Mouse (Mus musculus): ENCODE data around the gene Ccdc85c. TPM values are rescaled to one million over a fixed set of nuclear protein-coding genes. Genes with fewer than 3 reads are reported as not detected.

The Ccdc85c gene
- polyA plus RNA-seq, 3 experiments from 2014 or later = 0.21 to 0.33 (median 0.28) TPM

DNA sequence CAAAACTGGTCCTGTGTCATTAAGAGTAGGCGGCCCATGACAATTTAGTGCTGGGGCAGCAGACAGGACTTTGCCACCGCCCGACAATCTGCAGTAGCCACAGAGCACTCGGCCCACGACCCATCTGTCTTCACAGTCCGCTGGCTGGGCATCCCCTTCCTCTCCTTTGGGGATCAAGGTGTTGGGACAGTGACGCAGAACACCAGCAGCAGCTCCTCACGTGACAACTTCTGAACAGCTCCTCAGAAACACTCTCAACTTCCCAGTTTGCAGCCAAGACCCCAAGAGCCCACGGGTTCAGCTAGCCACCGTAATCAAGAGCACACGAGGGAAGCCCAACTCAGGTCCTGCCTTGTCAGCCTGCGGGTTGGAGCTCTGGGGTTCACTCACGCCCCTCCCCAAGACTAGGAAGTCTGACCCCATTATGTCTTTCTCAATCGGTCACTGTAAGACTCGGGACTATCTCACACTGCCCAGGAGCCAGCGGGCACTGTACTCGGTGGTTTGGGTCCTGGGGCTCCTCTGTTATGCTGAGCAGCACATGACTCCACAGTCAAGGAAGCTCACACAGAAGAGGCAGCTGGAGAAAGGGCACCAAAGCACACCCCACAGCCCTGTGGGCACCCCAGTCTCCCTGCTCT, 36.7 kb downstream of the Ccdc85c start:
- ATAC-seq = no peak

- ATAC-seq = no peak
Measured at GRCm38 (mm10) chr12:108237300-108238006, 37.8 kb downstream of the Ccdc85c start.

GRCm38 (mm10) chr12:108235976-108236555, 39.2 kb downstream of the Ccdc85c start:
- ATAC-seq = no peak

GRCm38 (mm10) chr12:108234832-108235602, 40.2 kb downstream of the Ccdc85c start:
- no peak for ATAC-seq

DNA sequence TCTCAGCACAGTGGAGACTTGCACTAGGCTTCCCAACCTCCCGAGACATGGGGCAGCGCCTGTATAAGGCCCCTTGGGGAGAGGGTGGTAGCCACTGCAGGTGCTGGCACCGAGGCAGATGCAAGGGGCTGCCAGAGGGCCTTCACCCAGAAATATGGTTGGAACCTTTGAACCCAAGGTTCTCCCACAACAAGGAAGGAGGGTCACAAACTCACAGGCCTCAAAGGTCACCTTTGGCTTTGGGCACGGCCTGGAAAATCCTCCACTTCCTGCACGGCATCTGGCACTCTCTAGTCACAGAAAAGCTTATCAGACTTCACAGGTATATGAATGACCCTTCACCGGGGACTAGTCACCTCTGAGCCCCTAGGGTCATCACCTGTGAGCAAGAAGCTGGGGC, 41.5 kb downstream of the Ccdc85c start:
- no peak for ATAC-seq

DNA sequence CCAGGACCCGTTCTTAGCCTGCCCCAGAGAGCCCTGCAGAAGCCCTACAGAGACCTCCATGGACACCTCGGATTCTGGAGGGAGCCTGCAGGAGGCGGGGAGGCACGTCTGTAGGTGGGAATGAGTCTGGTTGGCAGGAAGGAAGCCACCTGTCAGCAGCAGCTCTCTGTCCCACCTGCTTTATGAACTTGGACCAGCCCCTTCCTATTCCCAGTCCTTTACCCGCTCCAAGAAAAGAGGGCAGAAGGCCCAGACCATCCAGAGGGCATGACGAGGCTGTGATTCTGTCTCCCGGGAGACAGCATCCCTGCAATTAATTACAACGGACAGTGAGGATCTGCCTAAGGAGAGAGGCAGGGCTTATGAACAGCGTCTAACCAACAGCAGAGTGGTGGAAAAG, 43.3 kb downstream of the Ccdc85c start:
- ATAC-seq = no peak

- ATAC-seq = no peak
Measured at GRCm38 (mm10) chr12:108230821-108231794, 44.1 kb downstream of the Ccdc85c start.

- ATAC-seq = no peak
Measured at GRCm38 (mm10) chr12:108230077-108230476, 45.1 kb downstream of the Ccdc85c start.

DNA sequence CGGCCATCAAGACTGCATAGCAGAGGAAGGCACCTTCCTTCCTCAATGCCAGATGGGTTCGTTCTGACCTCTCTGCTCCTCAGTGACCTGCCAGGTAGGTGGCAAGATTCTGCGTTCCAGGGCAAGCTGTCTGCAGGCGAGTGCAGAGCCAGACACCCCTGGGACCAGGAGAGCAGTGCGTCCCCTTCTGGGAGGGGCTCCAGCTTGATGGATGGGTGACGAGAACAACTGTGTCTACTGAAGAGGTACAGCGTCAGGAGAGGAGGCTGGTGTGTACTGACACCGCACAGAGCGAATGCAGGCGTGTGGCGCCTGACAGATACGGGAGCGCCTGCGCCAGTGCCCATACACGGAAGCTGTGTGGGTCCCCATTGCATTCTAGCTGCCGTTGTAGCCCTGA, 47.7 kb downstream of the Ccdc85c start:
- ATAC-seq = no peak

DNA sequence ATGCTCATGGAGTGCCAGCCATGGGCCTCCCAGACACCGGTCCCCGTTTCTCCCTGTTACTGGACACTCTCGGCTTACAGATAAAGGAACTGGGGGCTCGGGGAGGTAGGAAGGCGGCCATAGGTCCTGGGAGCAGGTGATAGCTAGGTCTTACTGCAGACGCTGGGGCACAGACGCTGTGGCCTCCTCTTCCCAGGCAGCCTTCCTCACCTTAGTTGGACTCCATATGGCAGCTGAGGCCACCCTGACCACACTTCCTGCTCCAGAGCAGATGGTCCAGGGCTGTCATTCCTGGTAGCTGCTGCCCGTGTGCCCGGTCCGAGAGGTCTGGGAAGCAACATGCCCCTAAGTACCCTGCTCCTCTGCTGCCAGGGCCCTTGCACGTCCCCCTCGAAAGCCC, 48.3 kb downstream of the Ccdc85c start:
- ATAC-seq = no peak

- ATAC-seq = no peak
Measured at GRCm38 (mm10) chr12:108226216-108226615, 49.0 kb downstream of the Ccdc85c start.

GRCm38 (mm10) chr12:108225781-108226180, 49.4 kb downstream of the Ccdc85c start:
- ATAC-seq = no peak

GRCm38 (mm10) chr12:108223357-108223756, 51.9 kb downstream of the Ccdc85c start:
- no peak for ATAC-seq

DNA sequence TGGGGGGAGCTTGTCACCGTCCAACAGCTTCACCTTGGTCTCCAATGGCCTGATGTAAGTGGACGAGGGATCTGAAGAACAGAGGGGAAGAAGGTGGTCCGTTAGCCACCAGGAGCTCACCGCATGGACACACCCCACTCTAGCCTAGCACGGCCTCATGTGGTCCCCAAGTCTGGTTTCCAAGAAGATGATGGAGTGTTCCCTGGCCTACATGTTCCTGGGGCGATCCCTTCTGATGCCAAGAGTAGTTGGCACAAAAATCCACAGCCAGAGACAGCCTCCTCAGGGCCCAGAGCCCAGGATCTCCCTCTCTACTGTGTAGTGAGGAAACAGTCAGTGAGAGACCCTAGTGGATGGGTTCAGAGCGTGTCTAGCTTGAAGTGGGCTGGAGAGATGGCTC, 53.5 kb downstream of the Ccdc85c start:
- no peak for ATAC-seq

DNA sequence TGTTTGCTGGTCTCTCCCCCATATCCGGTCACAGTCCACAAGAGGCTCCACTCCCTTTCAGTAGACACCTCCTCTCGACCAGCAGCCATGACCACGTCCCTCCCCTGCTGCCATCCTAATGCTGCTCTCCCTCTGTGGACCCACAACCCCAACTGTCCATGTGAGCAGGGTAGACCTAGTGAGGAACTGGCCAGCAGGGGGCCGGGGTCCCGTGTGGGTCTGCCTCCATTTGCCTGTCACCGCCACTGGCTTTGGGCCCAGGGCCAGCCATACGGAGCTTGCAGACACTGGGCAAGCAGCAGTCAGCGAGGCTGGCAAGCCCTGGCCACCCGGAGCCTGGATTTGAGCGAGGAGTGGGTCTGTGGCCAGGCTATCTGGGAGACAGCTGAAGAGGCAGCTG, 54.0 kb downstream of the Ccdc85c start:
- ATAC-seq = no peak

- no peak for ATAC-seq
Measured at GRCm38 (mm10) chr12:108220621-108221020, 54.6 kb downstream of the Ccdc85c start.

GRCm38 (mm10) chr12:108219825-108220616, 55.2 kb downstream of the Ccdc85c start:
- ATAC-seq = no peak

DNA sequence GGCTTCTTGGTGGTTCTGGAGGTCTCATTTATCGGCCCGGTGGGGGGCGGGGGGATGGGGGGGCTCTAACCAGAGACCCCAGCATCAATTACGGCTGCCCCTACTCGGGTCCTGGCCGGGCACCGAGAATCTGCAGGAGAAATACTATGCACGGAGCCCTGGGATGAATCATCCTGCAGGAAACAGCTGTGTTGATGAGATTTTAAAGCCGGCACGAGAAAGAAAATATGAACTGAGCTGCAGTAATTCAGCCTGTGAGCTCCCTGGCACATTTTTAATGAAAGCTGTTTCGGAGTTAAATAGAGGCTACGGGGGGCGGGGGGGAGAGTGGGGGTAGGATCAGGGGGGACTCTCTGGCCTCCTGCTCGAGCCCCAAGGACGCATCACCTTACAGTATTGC, 56.1 kb downstream of the Ccdc85c start:
- ATAC-seq = no peak

DNA sequence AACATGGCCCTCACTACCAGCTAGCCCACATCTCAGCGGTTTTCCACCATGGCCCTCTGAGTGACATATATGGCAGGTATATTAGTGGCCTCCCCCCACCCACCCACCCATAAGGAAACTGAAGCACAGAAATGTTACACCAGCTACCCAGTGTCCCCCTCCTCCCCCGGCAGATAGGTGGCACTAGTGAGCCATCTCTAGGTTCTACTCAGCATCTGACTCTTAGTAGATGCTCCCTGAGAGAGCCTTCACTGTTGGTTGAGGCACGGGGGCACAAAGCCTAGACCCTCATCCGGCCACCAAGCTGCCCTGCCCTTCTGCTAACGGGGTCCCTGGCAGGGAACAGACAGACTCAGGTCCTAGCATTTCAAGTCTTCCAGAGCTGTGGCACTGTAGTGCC, 57.7 kb downstream of the Ccdc85c start:
- ATAC-seq = no peak

DNA sequence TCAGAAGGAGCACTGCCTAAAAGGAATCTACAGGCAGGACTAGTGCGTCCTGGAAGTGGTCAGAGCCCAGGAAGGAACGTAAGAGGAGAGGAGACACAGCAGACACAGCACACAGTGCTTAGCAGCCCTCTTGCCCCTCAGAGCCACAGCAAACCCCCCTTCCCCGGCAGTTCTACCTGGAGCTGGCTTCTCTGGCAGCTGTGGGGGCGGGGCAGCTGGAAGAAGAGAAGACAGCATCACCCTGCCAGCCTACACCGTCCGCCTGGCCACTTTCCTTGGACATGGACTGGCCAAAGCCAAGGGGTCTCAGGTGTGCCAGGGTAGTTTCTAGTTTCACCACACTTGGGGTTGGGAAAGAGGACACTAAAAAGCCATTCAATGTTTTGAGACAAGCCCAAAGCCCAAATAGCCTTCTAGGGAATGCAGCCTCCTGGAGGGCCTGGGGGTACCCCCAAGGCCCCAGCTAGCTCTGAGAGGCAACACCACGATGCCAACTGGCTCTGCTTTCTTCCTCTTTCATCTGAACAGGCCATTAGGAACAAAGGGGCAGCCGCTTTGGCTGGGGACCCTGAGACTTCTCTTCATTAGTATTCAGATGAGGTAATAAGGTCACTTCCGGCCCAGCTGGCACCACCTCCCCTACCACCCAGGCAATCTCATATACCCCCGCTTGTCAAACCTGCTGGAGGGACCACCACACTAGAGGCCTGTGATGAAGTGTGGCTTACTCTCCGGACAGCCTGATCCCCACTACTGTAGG, 58.4 kb downstream of the Ccdc85c start:
- ATAC-seq = no peak
